Mouse (Mus musculus) limb, embryonic 13.5 days (tissue): ENCODE measurements at regions not wholly inside any gene's neighbourhood (a gene's known extent, or its start where the extent isn't known, plus 50 kb on each side); places are given as distances from the start of the nearest gene placed in this dataset.

Experiments
- ATAC-seq: fragments of 200-750 bp; cut with Nextera tagmentation; 2 replicates; pipeline ENCODE4 v1.8.0; 2017; ENCODE audit warnings: low read depth, moderate number of reproducible peaks, moderate TSS enrichment; ENCODE audit not compliant: low FRiP score
- H3K27ac ChIP-seq: fragments of 300-500 bp; sonication (generic); 2 replicates; pipeline ENCODE4 v1.5.1; 2015; ENCODE audit warnings: inconsistent platforms, mild to moderate bottlenecking, moderate library complexity
- H3K27me3 ChIP-seq: fragments of 300-500 bp; sonication (generic); 2 replicates; pipeline ENCODE4 v1.6.1; 2015; ENCODE audit warnings: mild to moderate bottlenecking, inconsistent platforms
- H3K36me3 ChIP-seq: fragments of 300-500 bp; sonication (generic); 2 replicates; pipeline ENCODE4 v1.6.1; 2015; ENCODE audit warnings: inconsistent platforms, mild to moderate bottlenecking, moderate library complexity
- H3K4me1 ChIP-seq: fragments of 300-500 bp; sonication (generic); 2 replicates; pipeline ENCODE4 v1.6.1; 2015; ENCODE audit warnings: inconsistent platforms
- H3K4me2 ChIP-seq: fragments of 300-500 bp; sonication (generic); replicated peaks from 2 replicates; pipeline ENCODE4 v1.6.1; 2015; ENCODE audit warnings: inconsistent platforms, mild to moderate bottlenecking, moderate library complexity
- H3K4me3 ChIP-seq: fragments of 300-500 bp; sonication (generic); 2 replicates; pipeline ENCODE4 v1.5.1; 2015; ENCODE audit warnings: moderate library complexity, mild to moderate bottlenecking, inconsistent platforms
- H3K9ac ChIP-seq: fragments of 300-500 bp; sonication (generic); 2 replicates; pipeline ENCODE4 v1.6.1; 2015; ENCODE audit warnings: mild to moderate bottlenecking, inconsistent platforms
- H3K9me3 ChIP-seq: fragments of 300-500 bp; sonication (generic); 2 replicates; pipeline ENCODE4 v1.6.1; 2016; ENCODE audit warnings: inconsistent platforms
- WGBS: fragments of 180-500 bp; shearing (Covaris S2); methylation state at CpG from one replicate; pipeline ENCODE4 v1.1.7; 2015; 5-methylcytosine and 5-hydroxymethylcytosine counted together

- H3K4me2 ChIP-seq: no peak overlapping the region
- H3K4me3 ChIP-seq: no peak overlapping the region
- H3K27me3 ChIP-seq: no peaks in the 10 kb centered on the region
- H3K4me1 ChIP-seq: no peaks in the 10 kb centered on the region
- H3K9ac ChIP-seq: no peak overlapping the region
- H3K27ac ChIP-seq: no peak overlapping the region
- 0 out of 2 replicates have a peak, but pooled peaks have one; percentile 69 for ATAC-seq
- 3% methylated on average over 2 of the region's 2 CpGs for WGBS
- no peaks in the 10 kb centered on the region for H3K36me3 ChIP-seq
- H3K9me3 ChIP-seq: no peaks in the 10 kb centered on the region
These were observed 221.2 kb downstream of the Myh15 start for GRCm38 (mm10) chr16:49278478-49278877.

GRCm38 (mm10) chr16:49288096-49288714 is 230.9 kb downstream of the Myh15 start:
- no peak overlapping the region for H3K4me3 ChIP-seq
- no peaks in the 10 kb centered on the region for H3K9me3 ChIP-seq
- WGBS: 45% methylated on average over 4 of the region's 4 CpGs
- no peaks in the 10 kb centered on the region for H3K36me3 ChIP-seq
- no peak overlapping the region for H3K9ac ChIP-seq
- H3K27me3 ChIP-seq: peaks cover 9% of the 10 kb centered on the region; the same call in 1 of the 2 replicates
- no peak overlapping the region; the same call in 1 of the 2 replicates for H3K27ac ChIP-seq
- H3K4me1 ChIP-seq: peaks cover 18% of the 10 kb centered on the region
- ATAC-seq: peak; percentile 51
- H3K4me2 ChIP-seq: no peak overlapping the region

GRCm38 (mm10) chr16:49289200-49290079 is 232.2 kb downstream of the Myh15 start:
- 31% methylated on average over 10 of the region's 10 CpGs for WGBS
- Histone ChIP-seq H3K27me3 (peaks cover 9% of the 10 kb centered on the region; the same call in 1 of the 2 replicates), H3K9ac (no peak overlapping the region), H3K4me1 (peaks cover 18% of the 10 kb centered on the region), H3K36me3 (no peaks in the 10 kb centered on the region), H3K4me2 (no peak overlapping the region), H3K27ac (no peak overlapping the region), H3K9me3 (no peaks in the 10 kb centered on the region), H3K4me3 (no peak overlapping the region)
- peak; percentile 91 for ATAC-seq

- no peak overlapping the region for H3K27ac ChIP-seq
- no peak overlapping the region for H3K9ac ChIP-seq
These were observed 246.5 kb downstream of the Myh15 start for GRCm38 (mm10) chr16:49303612-49304307.

GRCm38 (mm10) chr16:49304354-49304753 is 247.1 kb downstream of the Myh15 start:
- H3K9me3 ChIP-seq: no peaks in the 10 kb centered on the region
- H3K9ac ChIP-seq: no peak overlapping the region
- no peaks in the 10 kb centered on the region for H3K36me3 ChIP-seq
- WGBS: 67% methylated on average over 2 of the region's 2 CpGs
- H3K27me3 ChIP-seq: no peaks in the 10 kb centered on the region
- H3K4me1 ChIP-seq: no peaks in the 10 kb centered on the region
- H3K27ac ChIP-seq: no peak overlapping the region
- no peak for ATAC-seq
- H3K4me2 ChIP-seq: no peak overlapping the region
- no peak overlapping the region for H3K4me3 ChIP-seq

More at GRCm38 (mm10) chr16:49303612-49304307, 246.5 kb downstream of the Myh15 start:
- Histone ChIP-seq H3K27me3 (no peaks in the 10 kb centered on the region), H3K4me3 (no peak overlapping the region), H3K36me3 (no peaks in the 10 kb centered on the region), H3K9me3 (no peaks in the 10 kb centered on the region), H3K4me2 (no peak overlapping the region), H3K4me1 (no peaks in the 10 kb centered on the region)
- 77% methylated on average over 6 of the region's 6 CpGs for WGBS
- ATAC-seq: no peak

- H3K4me3 ChIP-seq: no peak overlapping the region
- ATAC-seq: no peak
- H3K4me2 ChIP-seq: no peak overlapping the region
- H3K9me3 ChIP-seq: no peaks in the 10 kb centered on the region
- no peaks in the 10 kb centered on the region for H3K4me1 ChIP-seq
- WGBS: 84% methylated on average over 2 of the region's 2 CpGs
- H3K9ac ChIP-seq: no peak overlapping the region
- H3K27me3 ChIP-seq: no peaks in the 10 kb centered on the region
- no peaks in the 10 kb centered on the region for H3K36me3 ChIP-seq
- no peak overlapping the region for H3K27ac ChIP-seq
These were observed 259.8 kb downstream of the Myh15 start for GRCm38 (mm10) chr16:49317061-49317460.

- 66% methylated on average over 4 of the region's 4 CpGs for WGBS
- Histone ChIP-seq H3K27me3 (no peaks in the 10 kb centered on the region), H3K9ac (no peak overlapping the region), H3K9me3 (no peaks in the 10 kb centered on the region), H3K27ac (no peak overlapping the region), H3K36me3 (no peaks in the 10 kb centered on the region), H3K4me3 (no peak overlapping the region), H3K4me1 (no peaks in the 10 kb centered on the region), H3K4me2 (no peak overlapping the region)
- no peak for ATAC-seq
These were observed 261.9 kb downstream of the Myh15 start for GRCm38 (mm10) chr16:49319047-49319678.

GRCm38 (mm10) chr16:49319774-49320173 is 262.5 kb downstream of the Myh15 start:
- H3K27me3 ChIP-seq: no peaks in the 10 kb centered on the region
- 79% methylated on average over 5 of the region's 5 CpGs for WGBS
- H3K9me3 ChIP-seq: no peaks in the 10 kb centered on the region
- no peak for ATAC-seq
- no peak overlapping the region for H3K4me2 ChIP-seq
- H3K36me3 ChIP-seq: no peaks in the 10 kb centered on the region
- H3K4me3 ChIP-seq: no peak overlapping the region
- H3K4me1 ChIP-seq: no peaks in the 10 kb centered on the region
- no peak overlapping the region for H3K9ac ChIP-seq
- H3K27ac ChIP-seq: no peak overlapping the region

GRCm38 (mm10) chr16:49321951-49322350 is 264.7 kb downstream of the Myh15 start:
- WGBS: 88% methylated on average over 1 of the region's 1 CpGs
- H3K9me3 ChIP-seq: no peaks in the 10 kb centered on the region
- no peak overlapping the region for H3K4me3 ChIP-seq
- H3K4me1 ChIP-seq: no peaks in the 10 kb centered on the region
- H3K36me3 ChIP-seq: no peaks in the 10 kb centered on the region
- H3K27ac ChIP-seq: no peak overlapping the region
- H3K27me3 ChIP-seq: no peaks in the 10 kb centered on the region
- no peak overlapping the region for H3K4me2 ChIP-seq
- ATAC-seq: no peak; the same call in 1 of the 2 replicates
- no peak overlapping the region for H3K9ac ChIP-seq

- no peaks in the 10 kb centered on the region for H3K4me1 ChIP-seq
- H3K4me3 ChIP-seq: no peak overlapping the region
- H3K27ac ChIP-seq: no peak overlapping the region
- no peak overlapping the region for H3K4me2 ChIP-seq
- no peak overlapping the region for H3K9ac ChIP-seq
- WGBS: 83% methylated on average over 5 of the region's 5 CpGs
- no peaks in the 10 kb centered on the region for H3K9me3 ChIP-seq
- no peaks in the 10 kb centered on the region for H3K36me3 ChIP-seq
- no peaks in the 10 kb centered on the region for H3K27me3 ChIP-seq
- ATAC-seq: no peak
These were observed 273.6 kb downstream of the Myh15 start for GRCm38 (mm10) chr16:49330725-49331386.

- WGBS: 50% methylated on average over 5 of the region's 5 CpGs
These were observed 274.9 kb downstream of the Myh15 start for GRCm38 (mm10) chr16:49332107-49332722.

More at GRCm38 (mm10) chr16:49332107-49332722, 274.9 kb downstream of the Myh15 start:
- H3K36me3 ChIP-seq: no peaks in the 10 kb centered on the region
- H3K4me3 ChIP-seq: no peak overlapping the region
- no peak for ATAC-seq
- no peaks in the 10 kb centered on the region for H3K4me1 ChIP-seq
- no peaks in the 10 kb centered on the region for H3K9me3 ChIP-seq
- no peak overlapping the region for H3K27ac ChIP-seq
- no peak overlapping the region for H3K4me2 ChIP-seq
- H3K27me3 ChIP-seq: no peaks in the 10 kb centered on the region
- no peak overlapping the region for H3K9ac ChIP-seq
